Mouse (Mus musculus) duodenum, adult 2 months (tissue): ENCODE results near the gene Pex3. TPM values are rescaled to one million over a fixed set of nuclear protein-coding genes. Genes with fewer than 3 reads are reported as not detected.

Source experiments
- polyA plus RNA-seq: library from polyadenylated mRNA; depleted of rRNA; stranded (reverse); fragments of >200 nt; gene quantifications from 2 replicates; pipeline ENCODE4 v1.2.3, GENCODE M21; 2012; ENCODE audit warnings: low replicate concordance; rRNA removed

The Pex3 gene
- 1.9 and 3.4 TPM in 2 replicates for polyA plus RNA-seq

GRCm38 (mm10) chr10:13552646-13553497 is at the start of gene Pex3, which contains the start of gene Adat2:
Gene Pex3, minus strand, starts transcription at chr10:13553142.
Gene Adat2, plus strand, starts transcription at chr10:13552894.

GRCm38 (mm10) chr10:13499331-13499730 is 53.6 kb downstream of the Pex3 start, which contains the start of gene Fuca2:
Gene Fuca2, plus strand, starts transcription at chr10:13499540.

Other genes with a start within 250 kb of the Pex3 start
- gene Phactr2, start 78.7 kb downstream of the Pex3 start, polyA plus RNA-seq, result 3.1 and 3.6 TPM in 2 replicates
- 49.0 and 59.9 TPM in 2 replicates for gene Fuca2, start 53.6 kb downstream of the Pex3 start, polyA plus RNA-seq
- gene Adat2, start 248 bp downstream of the Pex3 start, polyA plus RNA-seq, result 0.76 and 1.4 TPM in 2 replicates